Mouse (Mus musculus) myocyte (in vitro differentiated cells): ENCODE data around the gene Sc5d.

ENCODE experiments used
- CEBPB ChIP-seq: IDR thresholded peaks from 2 replicates; pipeline ENCODE4 v1.6.1; 2011; ENCODE audit warnings: mild to moderate bottlenecking, moderate library complexity; ENCODE audit not compliant: poor library complexity, insufficient read depth, severe bottlenecking
- E2F4 ChIP-seq: IDR thresholded peaks from one replicate; pipeline ENCODE4 v1.6.1; 2011; ENCODE audit warnings: mild to moderate bottlenecking, control low read depth, moderate library complexity; ENCODE audit not compliant: insufficient read depth
- MAX ChIP-seq: IDR thresholded peaks from one replicate; pipeline ENCODE4 v1.6.1; 2011; ENCODE audit warnings: low read depth, mild to moderate bottlenecking, control low read depth
- MYOD1 ChIP-seq, 3 experiments: IDR thresholded peaks; one replicate each; pipeline ENCODE4 v1.6.1; 2011; ENCODE audit warnings: control low read depth in 2 of 3, low read depth in 2 of 3, mild to moderate bottlenecking in 2 of 3, moderate library complexity in 1 of 3; ENCODE audit not compliant: insufficient read length in 2 of 3, control insufficient read depth in 1 of 3
- MYOG ChIP-seq, 3 experiments: IDR thresholded peaks; one replicate each; pipeline ENCODE4 v1.6.1; 2011; ENCODE audit warnings: control low read depth in 2 of 3, low read depth in 2 of 3, mild to moderate bottlenecking in 2 of 3; ENCODE audit not compliant: insufficient read length in 2 of 3, control insufficient read depth in 1 of 3, insufficient read depth in 1 of 3
- POLR2A ChIP-seq: IDR thresholded peaks from one replicate; pipeline ENCODE4 v1.6.1; 2011; ENCODE audit warnings: low read depth, mild to moderate bottlenecking, control low read depth, moderate library complexity; ENCODE audit not compliant: insufficient read length
- POLR2AphosphoS2 ChIP-seq: IDR thresholded peaks from one replicate; pipeline ENCODE4 v1.6.1; 2011; ENCODE audit warnings: low read depth, control low read depth; ENCODE audit not compliant: insufficient read length
- REST ChIP-seq: IDR thresholded peaks from one replicate; pipeline ENCODE4 v1.6.1; 2011; ENCODE audit warnings: mild to moderate bottlenecking, control low read depth, moderate library complexity; ENCODE audit not compliant: insufficient read depth, insufficient read length
- SRF ChIP-seq: IDR thresholded peaks from one replicate; pipeline ENCODE4 v1.6.1; 2011; ENCODE audit warnings: low read depth; ENCODE audit not compliant: control insufficient read depth, insufficient read length
- TCF12 ChIP-seq: IDR thresholded peaks from one replicate; pipeline ENCODE4 v1.6.1; 2011; ENCODE audit warnings: mild to moderate bottlenecking, control low read depth; ENCODE audit not compliant: poor library complexity, insufficient read depth, severe bottlenecking
- TCF3 ChIP-seq: IDR thresholded peaks from one replicate; pipeline ENCODE4 v1.6.1; 2011; ENCODE audit warnings: low read depth, control low read depth; ENCODE audit not compliant: insufficient read length

GRCm38 (mm10) chr9:42209666-42210065 lies 54.4 kb downstream of the Sc5d start:
- TF ChIP-seq POLR2A, result no peak
- TF ChIP-seq MYOD1 (IDR thresholded peaks at IDR 0.05; ENCODE audit: control insufficient read depth in 1 of 3, insufficient read length in 2 of 3, low read depth in 2 of 3), result no peak
- no peak for TF ChIP-seq E2F4
- no peak for TF ChIP-seq MAX
- TF ChIP-seq TCF12, result no peak
- TF ChIP-seq MYOG (IDR thresholded peaks at IDR 0.05; ENCODE audit: control insufficient read depth in 1 of 3, insufficient read depth in 1 of 3, insufficient read length in 2 of 3, low read depth in 2 of 3), result no peak
- no peak for TF ChIP-seq TCF3
- no peak for TF ChIP-seq SRF
- no peak for TF ChIP-seq CEBPB
- no peak for TF ChIP-seq POLR2AphosphoS2
- TF ChIP-seq REST, result no peak
